Mouse (Mus musculus): ENCODE measurements around the gene Dagla. TPM values are rescaled to one million over a fixed set of nuclear protein-coding genes. Genes with fewer than 3 reads are reported as not detected.
A peak's percentile ranks its signal among the peaks of the same experiment; 100 is the strongest.

Gene Dagla
- polyA plus RNA-seq, 1 experiment from 2014 or later: 1.3 TPM

- no peak overlapping the region for H3K27ac ChIP-seq (ENCODE audit: low read depth, low read length)
- no peak overlapping the region for H3K4me2 ChIP-seq (replicated peaks; ENCODE audit: low read depth)
- no peaks in the 10 kb centered on the region for H3K27me3 ChIP-seq (replicated peaks; ENCODE audit: control insufficient read depth, insufficient read depth, low read length)
- no peaks in the 10 kb centered on the region for H3K9me3 ChIP-seq (ENCODE audit: control insufficient read depth)
- no peak overlapping the region for H3K4me3 ChIP-seq (ENCODE audit: low read depth, low read length)
- H3K9ac ChIP-seq (ENCODE audit: low read depth, low read length): no peak overlapping the region
- TF ChIP-seq CTCF (IDR thresholded peaks at IDR 0.05; ENCODE audit: low read depth): no peak
- H3K4me1 ChIP-seq (replicated peaks; ENCODE audit: control insufficient read depth, insufficient read depth, low read length): peaks cover 20% of the 10 kb centered on the region
- WGBS: 88% methylated on average over 4 of the region's 4 CpGs
- H3K36me3 ChIP-seq (ENCODE audit: control insufficient read depth, insufficient read depth): no peaks in the 10 kb centered on the region
- no peak for ATAC-seq
Measured at GRCm38 (mm10) chr19:10298268-10298667, 6.4 kb downstream of the Dagla start.

GRCm38 (mm10) chr19:10297041-10297503 is 7.6 kb downstream of the Dagla start:
- Histone ChIP-seq H3K27me3 (replicated peaks; ENCODE audit: control insufficient read depth, insufficient read depth, low read length) (no peaks in the 10 kb centered on the region), H3K4me1 (replicated peaks; ENCODE audit: control insufficient read depth, insufficient read depth, low read length) (peaks cover 20% of the 10 kb centered on the region), H3K9me3 (ENCODE audit: control insufficient read depth) (no peaks in the 10 kb centered on the region), H3K27ac (ENCODE audit: low read depth, low read length) (peak overlapping the region; percentile 68), H3K36me3 (ENCODE audit: control insufficient read depth, insufficient read depth) (no peaks in the 10 kb centered on the region), H3K4me2 (replicated peaks; ENCODE audit: low read depth) (peak overlapping the region; percentile 47), H3K4me3 (ENCODE audit: low read depth, low read length) (no peak overlapping the region), H3K9ac (ENCODE audit: low read depth, low read length) (no peak overlapping the region)
- peak; percentile 61 for ATAC-seq
- TF ChIP-seq CTCF (IDR thresholded peaks at IDR 0.05; ENCODE audit: low read depth): no peak
- WGBS: 7% methylated on average over 8 of the region's 8 CpGs

GRCm38 (mm10) chr19:10296306-10296705 is 8.4 kb downstream of the Dagla start:
- no peak overlapping the region for H3K4me2 ChIP-seq (replicated peaks; ENCODE audit: low read depth)
- H3K36me3 ChIP-seq (ENCODE audit: control insufficient read depth, insufficient read depth): no peaks in the 10 kb centered on the region
- ATAC-seq: no peak
- H3K27ac ChIP-seq (ENCODE audit: low read depth, low read length): peak overlapping the region; percentile 68; the same call in 1 of the 2 replicates
- 66% methylated on average over 5 of the region's 5 CpGs for WGBS
- no peak for TF ChIP-seq CTCF (IDR thresholded peaks at IDR 0.05; ENCODE audit: low read depth)
- no peak overlapping the region for H3K4me3 ChIP-seq (ENCODE audit: low read depth, low read length)
- H3K27me3 ChIP-seq (replicated peaks; ENCODE audit: control insufficient read depth, insufficient read depth, low read length): no peaks in the 10 kb centered on the region
- peaks cover 27% of the 10 kb centered on the region for H3K4me1 ChIP-seq (replicated peaks; ENCODE audit: control insufficient read depth, insufficient read depth, low read length)
- H3K9me3 ChIP-seq (ENCODE audit: control insufficient read depth): no peaks in the 10 kb centered on the region
- no peak overlapping the region for H3K9ac ChIP-seq (ENCODE audit: low read depth, low read length)

- Histone ChIP-seq H3K9ac (ENCODE audit: low read depth, low read length) (no peak overlapping the region), H3K36me3 (ENCODE audit: control insufficient read depth, insufficient read depth) (no peaks in the 10 kb centered on the region), H3K27ac (ENCODE audit: low read depth, low read length) (peak overlapping the region; percentile 66), H3K27me3 (replicated peaks; ENCODE audit: control insufficient read depth, insufficient read depth, low read length) (no peaks in the 10 kb centered on the region), H3K4me1 (replicated peaks; ENCODE audit: control insufficient read depth, insufficient read depth, low read length) (peaks cover 28% of the 10 kb centered on the region), H3K9me3 (ENCODE audit: control insufficient read depth) (no peaks in the 10 kb centered on the region), H3K4me3 (ENCODE audit: low read depth, low read length) (no peak overlapping the region), H3K4me2 (replicated peaks; ENCODE audit: low read depth) (peak overlapping the region; percentile 21; the same call in 1 of the 2 replicates)
- WGBS: 46% methylated on average over 20 of the region's 20 CpGs
- ATAC-seq: no peak
- peak; percentile 30; the same call in 1 of the 2 replicates for TF ChIP-seq CTCF (IDR thresholded peaks at IDR 0.05; ENCODE audit: low read depth)
Measured at GRCm38 (mm10) chr19:10294631-10295562, 9.8 kb downstream of the Dagla start.

GRCm38 (mm10) chr19:10293987-10294386 is 10.7 kb downstream of the Dagla start:
- no peak overlapping the region for H3K9ac ChIP-seq (ENCODE audit: low read depth, low read length)
- H3K9me3 ChIP-seq (ENCODE audit: control insufficient read depth): no peaks in the 10 kb centered on the region
- H3K27me3 ChIP-seq (replicated peaks; ENCODE audit: control insufficient read depth, insufficient read depth, low read length): no peaks in the 10 kb centered on the region
- peaks cover 28% of the 10 kb centered on the region for H3K4me1 ChIP-seq (replicated peaks; ENCODE audit: control insufficient read depth, insufficient read depth, low read length)
- H3K4me2 ChIP-seq (replicated peaks; ENCODE audit: low read depth): no peak overlapping the region
- ATAC-seq: no peak
- no peak for TF ChIP-seq CTCF (IDR thresholded peaks at IDR 0.05; ENCODE audit: low read depth)
- H3K36me3 ChIP-seq (ENCODE audit: control insufficient read depth, insufficient read depth): no peaks in the 10 kb centered on the region
- 89% methylated on average over 5 of the region's 5 CpGs for WGBS
- H3K4me3 ChIP-seq (ENCODE audit: low read depth, low read length): no peak overlapping the region
- no peak overlapping the region for H3K27ac ChIP-seq (ENCODE audit: low read depth, low read length)

GRCm38 (mm10) chr19:10291896-10292490 is 12.7 kb downstream of the Dagla start:
- Histone ChIP-seq H3K27ac (ENCODE audit: low read depth, low read length) (peak overlapping the region; percentile 29; the same call in 1 of the 2 replicates), H3K27me3 (replicated peaks; ENCODE audit: control insufficient read depth, insufficient read depth, low read length) (no peaks in the 10 kb centered on the region), H3K36me3 (ENCODE audit: control insufficient read depth, insufficient read depth) (no peaks in the 10 kb centered on the region), H3K9ac (ENCODE audit: low read depth, low read length) (no peak overlapping the region), H3K4me3 (ENCODE audit: low read depth, low read length) (no peak overlapping the region), H3K4me2 (replicated peaks; ENCODE audit: low read depth) (no peak overlapping the region), H3K4me1 (replicated peaks; ENCODE audit: control insufficient read depth, insufficient read depth, low read length) (peaks cover 28% of the 10 kb centered on the region), H3K9me3 (ENCODE audit: control insufficient read depth) (no peaks in the 10 kb centered on the region)
- no peak for ATAC-seq
- 53% methylated on average over 9 of the region's 9 CpGs for WGBS
- no peak for TF ChIP-seq CTCF (IDR thresholded peaks at IDR 0.05; ENCODE audit: low read depth)

Data from intestine, postnatal 0 days (tissue).